Mouse (Mus musculus) urinary bladder, postnatal 10 days (tissue): ENCODE results near the gene Slc39a11.

Experiments used
- DNase-seq: peaks from one replicate; pipeline ENCODE4 v3.0.0; 2022; ENCODE audit warnings: low spot score

The Slc39a11 gene

DNA sequence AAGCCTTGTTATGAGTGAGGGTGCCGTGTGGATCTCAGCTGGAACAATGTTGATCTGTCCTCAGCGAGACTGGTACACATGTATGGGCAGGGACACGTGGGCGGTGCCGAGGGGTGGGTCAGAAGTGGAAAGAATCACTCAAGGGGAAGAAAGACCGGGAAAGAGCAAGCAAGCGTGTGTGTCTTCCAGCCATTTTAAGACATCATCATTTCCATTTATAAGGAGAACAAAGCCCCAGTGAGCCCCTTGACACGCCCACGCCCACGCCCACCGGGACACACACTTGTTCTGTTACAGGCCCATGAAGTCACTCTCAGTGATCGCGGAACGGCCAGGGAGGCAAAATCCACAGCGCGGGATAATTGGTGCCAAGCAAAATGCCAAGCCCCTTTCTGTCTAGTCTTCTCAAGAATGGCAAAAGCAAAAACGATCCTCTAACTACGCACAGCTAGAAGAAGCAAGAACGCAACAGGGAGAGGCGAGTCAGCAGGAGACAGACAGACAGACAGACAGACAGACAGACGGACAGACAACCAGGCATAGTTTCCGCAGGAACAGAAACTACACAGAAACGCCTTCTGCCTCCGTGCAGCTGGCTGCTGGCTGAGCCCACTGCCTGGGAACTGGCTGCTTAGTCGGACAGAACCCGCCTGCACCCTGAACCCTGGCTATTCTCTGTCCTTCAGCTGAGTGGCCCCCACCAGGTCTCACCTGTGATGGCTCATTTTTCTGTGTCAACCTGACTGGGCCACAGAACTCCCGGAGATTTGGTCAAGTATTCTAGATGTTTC is 364.7 kb downstream of the Slc39a11 start:
- no peak for DNase-seq

DNA sequence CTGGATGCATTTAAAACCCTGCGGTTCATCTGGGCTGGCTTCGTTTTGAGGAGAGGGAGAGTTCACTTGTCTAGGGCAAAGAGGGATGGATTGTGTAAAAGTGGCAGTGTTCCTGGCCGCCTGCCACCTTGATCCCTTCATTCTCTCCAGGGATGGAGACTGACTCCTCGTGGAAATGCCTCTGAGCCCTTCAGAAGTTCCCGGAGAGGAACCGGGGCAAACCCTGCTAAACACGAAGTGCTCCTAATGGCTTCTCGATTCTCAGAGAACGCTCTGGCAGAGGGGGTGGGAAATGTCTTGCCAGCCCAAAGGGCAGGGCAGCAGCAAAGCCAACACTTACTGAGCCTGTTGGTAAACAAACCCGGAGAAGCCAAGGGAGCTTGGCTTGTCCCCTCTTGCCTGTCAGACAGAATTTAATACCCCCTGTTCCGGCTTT is 366.5 kb downstream of the Slc39a11 start:
- no peak for DNase-seq

DNA sequence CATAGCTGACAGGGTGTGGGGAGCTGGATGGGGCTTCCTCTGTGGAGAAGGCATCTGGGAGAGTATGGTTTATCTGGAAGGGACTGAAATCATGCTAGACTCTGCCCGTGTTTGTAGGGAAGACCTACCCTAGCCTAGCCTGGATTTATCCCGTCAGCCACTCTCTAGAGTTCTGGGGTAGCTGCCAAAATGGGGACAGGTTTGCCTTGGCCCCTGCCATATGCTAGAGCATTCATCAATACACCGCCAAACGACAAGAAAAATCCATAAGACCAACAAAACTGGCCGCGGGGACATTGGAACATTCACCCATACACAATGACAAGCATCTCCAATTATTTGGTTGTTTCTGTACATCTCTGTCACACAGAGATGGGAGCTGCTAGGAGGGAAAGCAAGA is 371.6 kb downstream of the Slc39a11 start:
- no peak for DNase-seq

DNA sequence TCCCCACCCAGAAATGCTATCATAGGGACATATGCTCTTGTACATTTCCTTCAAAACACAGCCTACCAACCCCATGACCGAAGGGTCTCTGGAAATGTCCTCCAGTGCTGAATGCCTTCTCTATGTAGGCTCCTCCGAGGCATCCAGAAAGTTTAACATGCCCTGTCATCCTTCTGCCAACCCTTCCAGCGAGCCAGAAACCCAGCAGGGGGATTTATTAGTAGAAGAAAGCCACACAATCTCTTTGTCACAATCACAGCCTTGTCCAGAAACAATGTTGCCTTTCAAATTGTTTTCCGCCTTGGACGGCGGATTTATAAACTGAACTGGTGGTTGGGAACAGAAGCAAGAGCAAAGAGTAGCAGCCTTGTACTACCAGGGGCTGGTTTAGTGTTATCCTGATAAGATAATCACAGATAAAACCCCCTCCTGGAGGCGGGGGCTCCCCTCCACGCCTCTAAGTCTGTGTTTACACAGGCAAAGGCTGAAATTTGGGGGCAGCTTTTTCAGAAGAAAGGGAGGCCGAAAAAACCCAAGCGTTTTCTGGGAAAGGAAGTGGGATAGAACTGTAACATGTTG is 372.8 kb downstream of the Slc39a11 start:
- DNase-seq: no peak

DNA sequence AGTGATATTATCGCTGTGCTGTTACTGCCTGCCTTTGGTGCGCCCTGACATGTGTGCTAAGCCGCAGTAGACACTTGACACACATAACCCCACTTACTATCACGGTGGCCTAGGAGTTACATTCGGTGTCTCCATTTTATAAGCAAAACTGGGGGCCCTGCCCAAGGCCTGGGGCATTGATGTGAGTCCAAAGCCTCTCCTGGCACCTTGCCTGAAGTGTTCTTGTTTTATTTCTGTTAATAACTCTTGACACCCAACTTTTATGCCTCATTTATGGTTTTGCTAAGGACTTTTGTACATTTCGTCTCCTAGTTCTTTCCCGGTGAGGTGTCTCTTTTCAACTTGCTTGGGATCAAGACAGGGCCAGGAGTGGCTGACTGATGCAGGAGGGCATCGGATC is 373.4 kb downstream of the Slc39a11 start:
- DNase-seq: no peak

DNA sequence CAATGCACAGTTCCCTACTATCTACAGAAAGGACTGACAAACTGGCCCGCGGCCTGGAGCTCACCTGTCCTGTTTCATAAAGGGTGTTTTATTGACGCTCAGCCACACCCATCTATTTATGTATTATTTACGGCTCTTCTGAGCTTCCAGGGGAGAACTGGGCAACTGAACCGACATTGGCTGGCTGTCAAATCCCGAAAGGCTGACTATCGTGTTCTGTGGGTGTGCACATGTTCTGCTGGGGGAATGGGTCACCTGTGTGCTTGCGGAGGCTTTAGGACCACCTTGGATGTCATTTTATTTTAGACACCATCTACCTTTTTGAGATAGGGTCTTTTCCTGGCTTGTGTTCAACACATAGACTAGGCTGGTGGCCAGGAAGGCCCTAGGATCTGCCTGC is 375.8 kb downstream of the Slc39a11 start:
- DNase-seq: no peak

DNA sequence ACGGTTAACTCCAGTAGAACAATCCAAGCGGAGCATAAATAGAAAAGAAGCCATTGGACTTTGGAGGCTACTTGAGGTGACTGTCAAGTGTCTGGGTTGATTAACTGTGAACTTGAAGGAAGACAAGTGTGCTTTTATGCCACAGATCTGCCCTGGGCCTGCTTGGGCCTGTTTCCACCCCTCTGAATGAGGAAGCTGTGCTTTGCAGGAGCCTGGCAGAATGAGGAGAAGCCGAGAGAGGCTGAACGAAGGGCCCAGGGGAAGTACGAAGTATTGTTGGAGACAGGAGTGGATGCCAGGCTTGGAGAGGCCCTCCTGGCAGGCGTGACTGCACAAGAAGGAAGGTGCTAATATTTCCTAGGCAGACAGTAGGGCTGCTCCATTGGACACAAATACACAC is 378.0 kb downstream of the Slc39a11 start:
- no peak for DNase-seq

DNA sequence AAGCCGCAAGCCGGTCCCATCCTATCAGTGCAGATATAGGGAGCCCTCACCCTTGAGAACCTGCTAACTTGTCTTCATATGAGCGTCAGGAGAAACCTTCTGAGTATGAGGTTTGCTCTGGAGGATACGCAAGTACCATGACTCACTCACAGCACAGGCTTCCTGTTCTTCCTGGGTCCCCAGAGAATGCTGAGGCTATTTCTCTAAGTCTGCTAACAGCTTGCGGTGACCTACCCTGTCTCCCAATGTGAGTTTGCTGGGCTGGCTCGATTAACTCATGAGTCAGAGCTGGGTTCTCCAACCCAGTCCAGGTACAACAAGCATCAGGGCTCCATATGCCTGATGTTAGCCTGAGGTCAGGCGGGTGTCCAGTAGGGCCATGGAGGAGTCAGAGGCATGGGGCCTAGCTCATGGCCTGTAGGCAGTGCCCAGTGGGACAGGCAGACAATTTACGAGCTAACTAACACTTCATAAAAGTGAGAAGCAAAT is 381.0 kb downstream of the Slc39a11 start:
- DNase-seq: no peak

DNA sequence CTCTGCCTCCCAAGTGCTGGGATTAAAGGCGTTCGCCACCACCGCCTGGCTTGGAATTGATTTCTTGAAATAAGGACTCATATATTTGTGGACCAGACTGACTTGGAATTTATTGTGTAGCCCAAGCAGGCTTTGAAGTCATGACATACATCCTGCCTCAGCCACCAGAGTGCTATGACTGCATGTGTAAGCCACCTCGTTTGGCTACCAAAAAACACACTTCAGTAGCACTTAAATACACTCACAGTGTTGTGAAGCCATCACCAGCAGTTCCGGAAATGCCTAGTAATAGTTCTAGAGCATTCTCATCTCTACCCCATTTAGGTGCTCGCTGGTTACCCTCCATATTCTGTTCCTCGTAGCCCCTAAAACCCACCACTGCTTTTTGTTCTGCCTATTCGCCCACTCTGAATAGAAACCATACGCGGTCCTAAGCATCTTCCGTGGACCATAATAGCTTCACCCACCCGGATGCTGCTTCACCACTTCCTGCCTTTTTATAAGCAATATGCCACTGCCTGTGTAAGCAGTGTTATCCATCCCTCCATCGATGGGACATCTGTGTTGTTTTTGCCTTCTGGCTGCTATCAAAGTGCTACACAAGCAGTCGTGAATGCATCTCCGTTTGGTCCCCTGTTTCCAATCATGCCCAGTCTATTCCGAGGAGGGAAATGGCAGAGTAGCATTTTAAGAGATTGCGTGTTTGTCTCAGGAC is 382.2 kb downstream of the Slc39a11 start:
- no peak for DNase-seq

DNA sequence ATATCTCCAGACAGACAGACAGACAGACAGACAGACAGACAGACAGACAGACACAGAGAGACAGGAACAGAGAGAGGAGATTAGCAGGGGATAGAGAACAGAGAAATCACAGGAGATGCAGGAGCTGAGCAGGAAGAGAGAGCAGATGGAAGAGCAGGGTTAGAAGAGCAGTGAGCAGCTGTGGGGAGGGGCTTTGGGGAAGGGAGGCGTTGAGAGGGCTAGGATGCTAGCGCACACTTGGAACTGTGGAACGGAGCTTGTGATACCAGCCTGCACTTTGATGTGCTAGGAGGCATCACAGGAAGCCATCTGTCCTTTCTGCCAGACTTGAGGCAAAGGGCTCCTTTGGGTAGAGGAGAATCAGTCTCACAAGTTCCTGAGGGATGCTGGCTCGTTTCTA is 383.2 kb downstream of the Slc39a11 start:
- DNase-seq: no peak

DNA sequence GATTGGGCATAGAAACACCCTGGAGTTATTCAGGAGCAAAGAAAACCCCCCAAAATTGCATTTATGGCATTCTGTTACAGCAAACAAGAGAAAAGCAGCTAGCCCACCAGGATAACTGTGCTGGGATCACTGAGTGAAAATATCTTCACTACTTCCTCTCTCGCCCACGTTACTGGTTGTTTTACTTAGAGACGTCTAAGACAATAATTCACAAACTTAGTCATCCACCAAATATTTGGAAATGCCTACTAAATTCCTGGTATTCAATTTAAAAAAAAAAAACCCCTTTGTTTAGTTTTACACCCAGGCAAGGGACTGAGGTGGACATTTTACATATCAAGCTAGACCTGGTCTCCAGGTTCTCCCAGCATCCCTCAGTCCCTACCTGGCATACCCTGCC is 384.3 kb downstream of the Slc39a11 start:
- no peak for DNase-seq

DNA sequence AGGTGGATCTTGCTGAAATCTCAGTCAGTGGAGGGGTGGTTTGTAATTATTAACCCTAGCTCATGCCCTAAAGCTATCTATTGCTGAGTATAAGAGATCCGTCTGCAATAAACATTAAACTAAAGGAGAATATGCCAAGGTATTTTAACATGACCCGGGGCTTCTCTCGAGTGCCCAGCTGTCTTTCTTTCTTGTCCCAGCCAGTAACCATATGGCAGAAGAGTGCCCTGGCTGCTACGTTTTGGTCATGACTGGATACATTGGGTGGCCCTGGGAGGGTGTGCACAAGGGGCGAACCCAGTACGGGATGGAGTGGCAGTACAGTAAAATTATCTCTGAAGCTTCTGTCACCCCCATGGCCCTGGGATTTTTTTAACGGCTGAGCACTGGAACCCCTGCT is 385.9 kb downstream of the Slc39a11 start:
- DNase-seq: no peak

DNA sequence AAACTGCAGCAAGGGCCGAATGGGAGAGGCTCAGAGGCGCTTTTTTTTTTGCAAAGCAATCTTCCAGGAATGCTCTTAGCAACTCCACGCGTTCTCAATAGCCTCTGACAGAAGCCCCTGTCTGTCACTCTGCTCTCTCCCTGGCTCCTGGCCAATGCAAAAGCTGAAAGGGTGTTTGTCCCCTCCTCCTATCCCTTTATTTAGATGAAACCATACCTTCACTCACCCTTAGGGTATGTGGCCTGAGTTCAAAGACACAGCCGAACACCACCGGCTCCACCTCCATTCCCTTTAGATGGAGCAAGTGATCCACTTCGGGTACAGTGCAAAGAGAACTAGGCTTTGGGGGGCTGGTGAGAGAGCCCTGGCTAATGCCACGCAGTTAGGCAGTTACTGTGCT is 387.8 kb downstream of the Slc39a11 start:
- DNase-seq: no peak

DNA sequence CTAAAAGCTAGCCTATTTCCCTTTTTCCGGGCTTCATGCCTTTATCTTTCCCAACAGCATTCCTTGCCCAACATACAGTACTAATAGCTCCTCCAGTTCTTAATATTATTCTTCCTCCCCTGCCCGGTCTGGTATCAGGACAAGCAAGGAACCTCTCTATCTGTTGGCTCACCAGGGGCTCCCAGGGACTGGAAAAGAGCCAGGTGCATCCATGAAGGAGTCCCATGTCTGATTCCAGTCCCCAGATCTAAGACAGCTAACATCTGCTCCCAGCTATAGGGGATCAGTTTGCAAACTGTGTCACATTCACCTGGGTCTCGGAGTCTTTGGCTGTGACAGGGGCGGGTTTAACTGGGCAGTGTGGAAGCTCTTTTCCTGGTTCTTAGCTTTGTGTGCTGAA is 388.5 kb downstream of the Slc39a11 start:
- no peak for DNase-seq

DNA sequence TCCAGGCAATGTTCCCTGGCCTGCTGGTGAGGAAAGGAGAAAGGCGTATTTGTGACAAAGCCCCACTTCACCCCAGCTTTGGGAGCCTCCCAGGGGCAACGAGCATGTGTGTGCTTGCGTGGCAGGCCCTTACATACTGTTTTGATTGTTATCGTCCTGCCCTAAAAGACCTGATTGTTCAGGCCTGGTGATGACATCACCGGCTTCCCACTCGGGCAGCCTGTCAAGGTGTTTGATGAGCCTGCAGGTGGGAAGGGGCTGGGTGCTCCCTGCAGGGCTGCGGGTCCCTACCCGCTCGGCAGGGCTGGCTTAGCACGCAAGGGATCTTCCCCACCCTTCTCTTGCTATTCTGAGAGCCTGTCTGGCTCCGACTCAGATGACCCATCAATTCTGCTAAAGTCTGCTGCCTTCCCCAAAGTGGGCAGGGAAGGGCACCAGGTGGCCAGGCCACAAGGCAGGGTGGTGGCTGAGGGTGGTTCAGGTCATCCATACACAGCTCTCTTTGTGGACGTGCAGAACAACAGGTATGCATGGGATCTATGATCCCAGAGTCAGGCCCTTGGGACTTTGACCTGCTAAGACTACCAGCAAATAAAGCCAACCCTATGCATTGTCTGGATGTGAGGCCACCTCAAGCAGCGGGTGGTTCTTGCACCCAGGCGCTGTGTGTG is 390.0 kb downstream of the Slc39a11 start:
- DNase-seq: no peak

DNA sequence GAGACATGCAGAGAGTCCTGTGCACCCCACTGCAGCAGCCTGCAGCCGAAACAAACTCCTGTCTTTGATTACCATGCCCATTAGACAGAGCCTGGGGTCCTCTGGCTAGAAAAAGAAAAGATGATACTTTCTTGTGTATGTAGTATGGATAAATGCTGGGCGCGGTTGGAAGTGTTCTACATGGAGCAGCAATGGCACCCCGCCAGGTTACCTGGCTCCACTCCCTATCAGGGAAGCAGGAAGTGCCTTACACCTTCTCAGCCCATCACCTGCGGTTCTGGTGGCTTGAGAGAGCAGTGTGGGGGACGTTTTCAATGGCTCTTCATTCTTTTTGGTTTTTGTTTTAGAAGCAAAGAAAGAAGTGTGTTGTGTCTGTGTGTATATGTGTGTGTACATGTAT is 391.9 kb downstream of the Slc39a11 start:
- no peak for DNase-seq

DNA sequence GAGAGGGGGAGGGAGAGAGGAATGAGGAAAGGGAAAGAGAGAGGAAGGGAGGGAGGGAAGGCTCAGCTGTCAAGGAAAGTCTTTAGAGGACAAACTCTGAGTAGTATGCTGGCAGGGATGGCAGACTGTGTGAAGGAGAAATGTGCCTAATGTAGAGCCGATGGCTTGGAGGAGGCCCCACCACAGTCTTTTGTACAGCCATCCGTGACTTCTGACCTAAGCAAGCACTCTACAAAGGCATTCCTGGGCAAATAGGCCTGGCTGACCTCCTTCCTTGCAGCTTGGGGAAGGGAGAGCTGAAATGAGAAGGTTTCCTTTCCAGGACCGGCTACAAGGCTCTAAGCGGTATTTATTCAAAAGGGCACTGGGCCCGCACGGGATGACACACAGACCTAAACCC is 395.2 kb downstream of the Slc39a11 start:
- no peak for DNase-seq

DNA sequence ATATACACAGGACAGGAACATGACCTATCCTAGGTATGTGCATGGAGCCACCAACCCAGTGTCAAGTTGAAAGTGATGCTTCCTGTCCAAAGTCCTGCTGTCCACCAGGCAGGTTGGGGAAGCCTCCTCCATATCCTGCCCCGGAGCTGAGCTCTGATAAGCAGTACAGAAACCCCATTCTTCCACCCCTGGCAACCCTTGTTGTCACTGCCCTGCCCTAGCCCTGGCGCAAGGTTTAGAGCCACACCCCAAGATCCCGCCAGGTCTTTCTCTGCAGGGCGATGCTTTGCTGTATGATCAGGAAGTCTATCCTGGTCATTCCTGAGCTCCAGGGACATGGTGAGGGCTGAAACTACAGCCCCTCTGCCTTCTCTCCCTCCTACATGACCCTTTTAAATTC is 396.7 kb downstream of the Slc39a11 start:
- no peak for DNase-seq

DNA sequence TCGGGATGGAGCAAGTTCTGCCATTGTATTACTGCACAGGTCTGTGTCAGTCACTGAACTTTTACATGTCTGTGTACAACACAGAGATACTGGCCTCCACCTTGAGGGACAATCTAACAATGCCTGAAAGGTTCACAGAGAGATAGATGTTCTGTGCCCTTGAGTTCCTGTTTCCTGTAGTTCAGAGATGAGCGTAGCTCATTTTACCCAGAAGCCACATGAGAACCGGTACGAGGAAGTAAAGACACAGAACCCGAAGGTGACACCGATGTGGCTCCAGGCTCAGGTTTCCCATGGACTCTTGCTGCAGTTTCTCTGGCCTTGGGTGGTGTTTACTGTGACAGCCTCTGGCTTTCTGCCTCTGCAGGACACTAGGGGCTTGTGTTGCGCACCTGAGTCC is 398.7 kb downstream of the Slc39a11 start:
- DNase-seq: no peak

DNA sequence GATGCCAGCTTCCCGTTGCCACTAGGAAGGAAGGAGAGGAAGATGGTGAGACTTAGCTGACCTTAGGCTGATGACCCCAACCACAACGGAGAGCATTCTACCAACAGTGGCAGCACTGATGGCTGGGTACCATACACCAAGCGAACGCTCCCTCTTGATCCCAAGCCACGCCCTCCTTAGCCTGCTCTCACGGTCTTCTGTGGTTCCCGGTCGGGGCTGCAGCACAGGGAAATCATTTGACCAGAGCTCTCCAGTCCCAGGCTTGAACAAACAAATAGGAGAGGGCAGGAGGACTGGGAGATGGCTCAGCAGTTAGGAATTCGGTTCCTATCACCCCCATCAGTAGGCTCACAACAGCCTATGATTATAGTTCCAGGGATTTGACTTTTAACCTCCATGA is 403.4 kb downstream of the Slc39a11 start:
- no peak for DNase-seq

DNA sequence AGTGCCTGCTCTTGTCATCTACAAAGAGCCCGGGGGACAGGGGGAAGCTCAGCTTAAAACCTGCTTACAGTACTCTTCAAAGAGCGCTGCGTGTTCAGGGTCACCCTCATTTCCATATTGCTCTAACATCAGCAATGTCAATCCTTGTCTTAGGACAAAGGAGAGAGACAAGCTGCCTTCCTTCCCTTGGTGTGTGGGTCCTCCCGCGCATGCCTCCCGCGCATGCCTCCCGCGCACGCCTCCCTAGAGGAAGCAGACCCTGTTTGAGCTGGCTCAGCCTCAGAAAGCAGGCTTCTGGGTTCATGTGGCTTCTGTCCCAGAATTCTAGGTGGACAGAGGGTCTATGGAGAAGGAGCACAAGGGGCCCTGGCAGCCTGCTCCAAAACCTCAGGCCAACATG is 404.2 kb downstream of the Slc39a11 start:
- DNase-seq: no peak

DNA sequence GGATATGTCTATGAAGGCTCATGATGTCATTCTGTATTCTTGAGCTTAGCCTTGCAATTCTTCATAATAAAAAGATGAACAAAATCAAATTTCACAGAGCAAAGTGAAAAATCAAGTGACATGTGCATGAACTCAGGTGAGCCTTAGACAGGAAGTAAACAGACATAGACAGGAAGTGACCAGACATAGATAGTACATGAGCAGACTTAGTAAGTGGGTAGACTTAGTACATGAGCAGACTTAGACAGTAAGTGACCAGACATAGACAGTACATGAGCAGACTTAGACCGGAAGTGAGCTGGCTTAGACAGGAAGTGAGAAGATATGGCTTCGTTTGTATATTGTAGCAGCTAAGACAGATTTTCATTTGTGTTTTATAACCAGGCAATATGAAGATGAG is 415.4 kb downstream of the Slc39a11 start:
- DNase-seq: no peak

DNA sequence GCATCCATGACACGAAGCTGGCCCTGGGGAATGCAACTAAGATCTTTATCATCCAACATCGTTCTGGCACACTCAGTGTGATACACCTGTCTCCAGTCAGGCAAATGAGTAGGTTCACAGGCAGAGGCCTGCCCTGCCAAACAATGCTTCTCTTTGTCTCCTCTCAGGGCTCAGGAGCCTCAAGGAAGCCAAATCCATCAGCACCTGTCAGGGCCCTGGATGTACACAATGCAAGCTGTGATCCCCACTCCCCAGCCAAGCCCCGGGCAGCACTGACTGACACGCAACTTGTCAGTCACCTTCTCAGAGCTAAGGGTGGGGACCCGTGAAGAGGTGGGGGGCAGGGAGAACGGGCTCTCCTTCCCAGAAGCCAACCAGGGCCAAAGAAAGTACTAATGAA is 417.8 kb downstream of the Slc39a11 start:
- DNase-seq: no peak
